Mouse (Mus musculus) B cell, adult 2 months (primary cell): Measurements from ENCODE around the gene Irx5.
A peak's percentile ranks its signal among the peaks of the same experiment; 100 is the strongest.

ENCODE experiments used
- DNase-seq, 2 experiments: peaks; one replicate each; pipeline ENCODE4 v3.0.0; 2022

Gene Irx5

DNA sequence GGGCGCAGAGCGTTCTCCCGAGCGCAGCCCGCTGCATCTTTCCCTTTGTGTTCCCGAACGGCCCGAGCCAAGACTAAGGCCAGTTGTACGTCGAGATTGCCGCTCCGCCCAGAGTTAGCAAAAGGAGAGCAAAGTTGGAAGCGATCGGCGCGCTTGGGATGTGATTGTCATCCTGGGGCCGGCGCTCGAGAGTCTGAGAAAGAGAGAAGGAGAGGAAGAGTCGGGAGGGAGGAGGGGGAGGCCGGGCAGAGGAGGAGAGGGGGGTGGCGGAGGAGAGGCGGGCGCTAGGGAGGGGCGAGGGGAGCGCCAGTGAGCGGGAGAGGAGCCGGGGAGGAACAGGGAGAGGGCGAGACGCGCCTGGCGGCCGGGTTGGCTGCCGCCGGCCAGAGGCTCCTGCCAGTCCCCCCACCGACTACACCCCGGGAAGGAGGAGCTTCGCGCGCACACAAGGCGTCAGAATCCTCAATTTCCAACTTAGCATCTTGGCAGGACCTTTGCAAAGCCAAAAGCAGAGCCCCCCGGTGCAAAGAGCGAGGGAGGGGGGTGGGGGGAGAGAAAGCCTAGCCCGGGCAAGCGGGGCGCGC is at the start of gene Irx5:
TSS of gene Irx5 (plus strand) at position 228 of the 584 bp plus-strand sequence.
- DNase-seq = no peak

GRCm38 (mm10) chr8:92312178-92312577 is 45.2 kb upstream of the Irx5 start:
- no peak for DNase-seq

DNA sequence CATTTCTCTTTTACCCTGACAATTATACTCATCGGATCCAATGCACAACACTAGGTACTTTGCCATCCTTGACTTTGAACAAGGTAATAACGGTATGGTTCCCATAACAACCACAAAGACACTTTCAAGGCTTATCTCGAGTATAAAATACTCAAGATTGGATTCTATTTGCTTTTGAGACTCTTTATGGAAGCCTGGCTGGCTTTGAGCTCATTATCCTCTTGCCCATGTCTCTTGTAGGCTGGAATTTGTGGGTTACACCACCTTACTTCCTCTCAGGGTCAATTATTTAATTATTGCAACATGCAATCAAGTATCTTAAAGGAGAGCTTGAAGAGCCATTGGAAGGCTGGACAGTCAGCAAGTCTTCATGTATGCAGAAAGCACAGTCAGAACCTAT is 43.7 kb upstream of the Irx5 start:
- no peak for DNase-seq

DNA sequence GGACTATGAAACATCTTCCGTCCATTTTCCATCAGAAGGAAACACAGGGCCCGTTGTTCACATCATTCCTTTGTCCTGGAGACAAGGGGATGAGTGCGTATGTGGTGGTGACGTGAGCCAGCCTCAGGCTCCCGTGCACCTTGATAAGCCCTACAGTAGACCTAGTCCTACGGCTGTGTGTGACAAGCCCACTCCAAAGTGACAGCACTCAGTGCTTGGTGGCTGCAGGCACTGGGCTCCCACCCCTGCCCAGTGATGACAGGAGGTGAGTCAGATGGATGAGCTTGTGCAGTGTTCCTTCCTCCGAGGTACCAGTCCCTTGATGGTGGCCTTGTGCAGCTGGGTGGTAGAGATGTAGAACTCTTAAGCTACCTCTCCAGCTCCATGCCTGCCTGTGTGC is 33.7 kb upstream of the Irx5 start:
- DNase-seq = no peak

GRCm38 (mm10) chr8:92327176-92327575 is 30.2 kb upstream of the Irx5 start:
- no peak for DNase-seq

GRCm38 (mm10) chr8:92329273-92329672 is 28.2 kb upstream of the Irx5 start:
- no peak for DNase-seq

GRCm38 (mm10) chr8:92331811-92332210 is 25.6 kb upstream of the Irx5 start:
- no peak for DNase-seq

GRCm38 (mm10) chr8:92333406-92333805 is 24.0 kb upstream of the Irx5 start:
- no peak for DNase-seq

DNA sequence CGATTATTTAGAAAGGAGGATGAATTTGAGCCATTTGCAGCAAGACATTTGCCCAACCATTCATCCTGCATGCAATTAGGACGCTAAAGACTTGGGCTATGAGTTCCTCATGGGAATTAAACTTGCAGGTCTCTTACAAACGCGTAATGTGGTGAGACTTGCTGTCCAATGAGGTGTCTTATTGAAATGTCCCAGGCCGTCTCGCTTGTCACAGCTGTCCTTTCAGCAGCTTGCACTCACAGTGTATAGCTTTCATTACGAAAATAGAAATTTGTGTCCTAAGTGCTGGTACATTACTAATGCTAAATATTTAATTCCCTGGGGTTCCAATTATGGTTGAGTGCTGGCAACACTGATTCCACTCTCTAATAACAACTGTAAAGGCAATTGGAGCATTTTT is 22.3 kb upstream of the Irx5 start:
- no peak for DNase-seq

DNA sequence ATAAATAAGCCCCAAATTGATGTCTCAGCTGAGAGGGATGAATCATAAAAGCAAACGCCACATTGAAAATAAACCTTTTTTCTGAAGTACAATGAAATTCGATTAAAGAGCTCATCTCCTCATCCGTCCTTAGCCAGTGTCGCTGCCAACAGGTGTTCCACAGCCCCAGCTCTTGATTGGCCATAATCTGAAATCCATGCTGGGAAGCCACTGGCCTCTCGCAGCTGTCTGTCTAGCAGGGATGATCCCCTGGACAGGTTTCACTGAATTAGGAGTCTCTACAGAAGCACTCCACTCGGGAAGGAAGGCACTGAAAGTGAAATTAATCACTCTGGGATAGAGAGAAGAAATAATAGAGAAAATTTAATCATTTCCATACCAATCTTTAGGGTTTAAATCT is 21.4 kb upstream of the Irx5 start:
- DNase-seq = no peak

GRCm38 (mm10) chr8:92343544-92343943 is 13.9 kb upstream of the Irx5 start:
- DNase-seq = no peak

GRCm38 (mm10) chr8:92349898-92350486 is 7.4 kb upstream of the Irx5 start:
- no peak for DNase-seq

- no peak for DNase-seq
These were observed 4.0 kb upstream of the Irx5 start for GRCm38 (mm10) chr8:92353405-92353804.

GRCm38 (mm10) chr8:92354536-92355482 is 2.6 kb upstream of the Irx5 start:
- DNase-seq = no peak

GRCm38 (mm10) chr8:92355701-92356612 is 1.5 kb upstream of the Irx5 start:
- DNase-seq = peak; percentile 83 to 84

DNA sequence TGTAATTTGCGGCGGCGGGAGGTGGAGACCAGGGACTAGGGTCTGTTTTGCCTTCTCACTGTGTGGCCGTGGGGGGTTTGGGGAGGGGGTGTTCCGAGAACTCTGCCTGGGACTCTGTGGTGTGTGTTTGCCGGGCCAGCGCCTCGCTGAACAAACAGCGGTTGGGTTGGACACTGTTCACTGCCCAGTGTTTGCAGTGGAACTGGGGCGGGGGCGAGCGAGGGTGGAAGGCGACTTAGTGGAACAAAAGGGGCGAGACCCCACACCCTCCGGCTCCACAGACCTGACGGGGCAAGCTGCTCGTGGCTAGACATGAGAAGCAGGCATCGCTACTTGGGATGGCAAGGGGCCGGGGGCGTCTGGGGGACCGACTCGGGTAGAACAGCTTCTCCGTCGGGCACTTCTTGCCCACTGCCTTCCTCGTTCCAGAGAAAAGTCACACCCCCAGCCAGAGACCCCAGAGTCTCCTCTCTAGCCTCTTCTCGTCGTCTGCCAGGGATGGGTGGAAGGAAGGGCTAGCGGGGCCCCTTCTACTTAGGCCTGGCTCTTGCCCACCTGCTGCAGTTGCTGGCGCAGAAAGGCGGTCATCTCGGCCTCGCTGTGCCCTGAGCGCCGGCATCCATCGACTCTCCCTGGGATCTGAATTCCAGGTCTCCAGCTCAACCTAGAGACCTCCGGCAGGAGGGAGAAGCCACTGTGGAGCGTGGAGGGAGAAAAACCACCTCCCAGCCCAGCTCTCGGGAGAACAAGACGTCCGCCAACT is 631 bp upstream of the Irx5 start:
- DNase-seq = peak in 1 of 2 experiments; percentile 14

- peak; percentile 9 to 19 for DNase-seq
These were observed 945 bp downstream of the Irx5 start for GRCm38 (mm10) chr8:92358141-92358999.

- DNase-seq = peak in 1 of 2 experiments; percentile 19
These were observed 1.8 kb downstream of the Irx5 start for GRCm38 (mm10) chr8:92359000-92359832.

DNA sequence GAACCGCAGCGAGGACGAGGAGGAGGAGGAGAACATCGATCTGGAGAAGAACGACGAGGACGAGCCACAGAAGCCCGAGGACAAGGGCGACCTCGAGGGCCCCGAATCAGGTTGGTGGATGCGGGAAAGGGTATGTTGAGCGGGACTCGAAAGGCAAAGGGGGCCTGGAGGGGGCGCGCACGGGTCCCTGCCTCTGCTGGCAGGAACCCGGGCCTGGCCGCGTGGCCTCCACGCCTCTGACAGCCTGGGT is 2.3 kb downstream of the Irx5 start:
- DNase-seq = peak in 1 of 2 experiments; percentile 13
